Mouse (Mus musculus): ENCODE results near the gene Slc6a1. TPM values are rescaled to one million over a fixed set of nuclear protein-coding genes. Genes with fewer than 3 reads are reported as not detected.

Slc6a1 gene
- polyA plus RNA-seq (2014; fragmentation: Illumina TruSeq; extraction: RNeasy Lipid Tissue Mini Kit (QIAGEN cat#74804); ENCODE audit: insufficient read depth, low read depth, low replicate concordance) = not detected

GRCm38 (mm10) chr6:114282469-114283277 lies at the start of gene Slc6a1:
TSS of gene Slc6a1 (plus strand) at chr6:114282635.

Other genes starting within 250 kb of the Slc6a1 start
- gene Atp2b2, start 240.0 kb upstream of the Slc6a1 start, polyA plus RNA-seq (2014; fragmentation: Illumina TruSeq; extraction: RNeasy Lipid Tissue Mini Kit (QIAGEN cat#74804); ENCODE audit: insufficient read depth, low read depth, low replicate concordance) = 0.48 TPM
- gene Slc6a11, start 151.4 kb upstream of the Slc6a1 start, polyA plus RNA-seq (2014; fragmentation: Illumina TruSeq; extraction: RNeasy Lipid Tissue Mini Kit (QIAGEN cat#74804); ENCODE audit: insufficient read depth, low read depth, low replicate concordance) = not detected
- 0.62 TPM for gene Hrh1, start 115.3 kb downstream of the Slc6a1 start, polyA plus RNA-seq (2014; fragmentation: Illumina TruSeq; extraction: RNeasy Lipid Tissue Mini Kit (QIAGEN cat#74804); ENCODE audit: insufficient read depth, low read depth, low replicate concordance)

Measured in lung, adult 10 weeks (tissue).